Mouse (Mus musculus) frontal cortex, postnatal 25 days (tissue): ENCODE measurements around the gene Efhc1.

Experiments used
- DNase-seq, 2 experiments: peaks; one replicate each; pipeline ENCODE4 v3.0.0; 2022; ENCODE audit warnings: low spot score in 2 of 2

The Efhc1 gene

GRCm38 (mm10) chr1:21007941-21008701, 56.7 kb downstream of the Efhc1 start:
- no peak for DNase-seq

GRCm38 (mm10) chr1:21008891-21009290, 57.5 kb downstream of the Efhc1 start:
- no peak for DNase-seq

DNA sequence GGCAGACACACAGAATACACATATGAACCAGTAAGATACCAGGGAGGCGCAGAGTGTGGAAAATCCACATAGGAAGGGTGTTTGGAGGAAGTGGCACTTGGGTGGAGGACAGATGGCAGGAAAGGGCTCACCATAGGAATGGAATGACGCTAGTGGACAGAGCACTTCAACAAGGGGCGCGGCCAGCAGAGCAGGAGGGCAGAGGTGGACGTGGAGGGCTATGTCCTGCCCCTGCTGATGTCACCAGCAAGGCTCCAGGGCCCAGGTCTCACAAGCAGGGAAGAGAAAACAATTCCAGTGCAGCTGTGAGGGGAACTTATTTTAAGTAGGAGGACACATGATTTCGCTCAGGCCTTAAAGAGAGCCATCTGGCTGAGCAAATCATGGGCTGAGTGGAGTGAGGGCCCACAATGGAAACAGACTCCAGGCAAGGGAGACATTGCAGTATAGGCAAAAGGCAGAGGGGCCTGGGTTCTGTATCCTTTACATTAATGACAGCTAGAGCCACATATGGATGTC, 58.9 kb downstream of the Efhc1 start:
- DNase-seq, result no peak

- no peak for DNase-seq
These were observed 63.0 kb downstream of the Efhc1 start for GRCm38 (mm10) chr1:21014463-21014862.

DNA sequence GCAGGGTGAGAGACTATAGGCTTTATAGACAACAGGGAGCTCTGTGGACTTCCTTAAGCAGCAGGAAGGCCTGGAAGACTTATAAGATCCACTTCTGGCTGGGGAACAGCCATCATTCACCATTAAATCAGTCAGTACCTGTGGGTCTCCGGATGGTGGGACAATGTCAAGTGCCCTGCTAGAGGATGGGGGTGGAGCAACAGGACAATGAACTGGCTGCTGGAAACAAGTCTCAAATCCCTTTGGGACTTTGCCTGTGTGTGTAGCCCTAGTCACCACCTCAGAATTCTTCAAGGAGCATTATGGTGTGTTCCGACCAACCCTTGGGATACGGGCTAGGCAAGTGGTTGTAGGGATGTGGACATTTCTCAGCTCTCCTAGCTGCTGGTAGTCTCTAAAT, 71.7 kb downstream of the Efhc1 start:
- DNase-seq, result no peak

DNA sequence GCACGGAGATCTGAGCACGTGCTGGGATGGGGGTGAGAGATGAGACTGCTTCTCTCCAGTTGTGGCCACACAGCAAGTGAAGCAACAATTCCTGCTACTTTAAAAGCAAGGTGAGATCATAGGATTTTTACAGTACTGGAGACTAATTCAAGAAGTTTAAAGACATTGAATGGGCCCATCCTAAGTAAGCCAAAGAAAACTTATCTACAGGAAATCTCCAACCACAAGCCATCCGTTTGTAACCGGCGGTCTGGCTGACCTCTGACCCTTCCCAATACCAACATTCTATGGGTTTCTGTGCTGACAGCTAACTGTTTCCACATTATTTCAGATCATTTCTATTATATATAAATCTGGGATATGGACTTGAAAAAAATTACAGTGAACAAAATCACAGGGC, 73.8 kb downstream of the Efhc1 start:
- DNase-seq, result no peak

- no peak for DNase-seq
These were observed 75.1 kb downstream of the Efhc1 start for GRCm38 (mm10) chr1:21026534-21026933.

DNA sequence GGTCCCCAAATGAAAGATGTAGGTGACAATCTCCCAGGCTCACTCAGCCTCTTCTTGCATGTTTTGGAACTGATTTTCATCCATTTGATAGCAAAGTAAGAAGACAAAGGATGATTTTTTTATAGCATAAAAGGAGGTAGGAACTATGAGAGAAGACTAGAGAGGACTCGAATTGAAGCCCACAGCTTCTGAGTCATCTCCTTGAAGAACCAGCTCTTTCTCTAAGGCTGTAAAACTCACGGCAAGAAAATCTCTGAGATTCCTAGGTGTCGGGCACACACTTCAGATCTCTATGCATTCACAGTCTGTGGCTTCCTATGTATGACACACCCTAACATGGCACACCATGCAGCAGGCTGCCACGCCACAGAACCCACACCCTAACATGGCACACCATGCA, 77.6 kb downstream of the Efhc1 start:
- DNase-seq, result no peak

DNA sequence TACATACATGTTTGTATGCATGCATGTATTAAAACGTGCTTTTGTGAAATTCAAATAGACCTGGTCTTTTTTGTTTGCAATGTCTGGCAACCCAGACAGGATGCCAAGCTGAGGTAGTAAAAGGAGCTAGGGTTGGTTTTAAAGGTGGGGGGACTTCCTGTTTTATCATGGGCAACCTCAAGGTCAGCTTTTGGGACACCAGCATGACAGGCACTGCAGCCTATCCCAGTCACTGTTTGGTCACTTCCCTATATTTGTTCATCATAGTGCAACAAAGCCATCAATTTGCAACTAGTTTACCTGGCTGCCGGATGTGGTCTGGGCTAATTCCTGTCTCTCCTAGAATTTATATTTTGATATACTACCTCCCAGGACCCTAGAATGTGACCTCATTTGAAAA, 80.2 kb downstream of the Efhc1 start:
- DNase-seq, result no peak

- DNase-seq, result no peak
These were observed 81.8 kb downstream of the Efhc1 start for GRCm38 (mm10) chr1:21033065-21033791.

GRCm38 (mm10) chr1:21033792-21034119, 82.3 kb downstream of the Efhc1 start:
- no peak for DNase-seq

DNA sequence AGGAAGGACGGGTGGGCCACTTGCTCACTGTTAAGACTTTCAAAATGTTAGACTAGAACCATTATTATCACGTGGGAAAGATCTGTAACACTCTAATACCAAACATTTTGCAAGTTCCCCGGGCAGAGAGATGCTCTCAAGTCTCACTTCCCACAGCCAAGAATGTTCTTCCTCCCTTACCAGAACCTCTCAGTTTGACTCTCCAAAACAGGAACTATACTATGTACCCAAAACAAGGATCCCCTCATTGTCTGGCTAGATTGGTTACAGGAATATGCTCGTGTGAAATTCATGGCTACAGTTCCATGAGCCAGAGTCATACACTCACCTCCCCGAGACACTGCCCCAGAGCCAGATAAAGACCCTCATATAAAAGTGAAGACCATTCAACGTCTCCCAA, 84.5 kb downstream of the Efhc1 start:
- no peak for DNase-seq

DNA sequence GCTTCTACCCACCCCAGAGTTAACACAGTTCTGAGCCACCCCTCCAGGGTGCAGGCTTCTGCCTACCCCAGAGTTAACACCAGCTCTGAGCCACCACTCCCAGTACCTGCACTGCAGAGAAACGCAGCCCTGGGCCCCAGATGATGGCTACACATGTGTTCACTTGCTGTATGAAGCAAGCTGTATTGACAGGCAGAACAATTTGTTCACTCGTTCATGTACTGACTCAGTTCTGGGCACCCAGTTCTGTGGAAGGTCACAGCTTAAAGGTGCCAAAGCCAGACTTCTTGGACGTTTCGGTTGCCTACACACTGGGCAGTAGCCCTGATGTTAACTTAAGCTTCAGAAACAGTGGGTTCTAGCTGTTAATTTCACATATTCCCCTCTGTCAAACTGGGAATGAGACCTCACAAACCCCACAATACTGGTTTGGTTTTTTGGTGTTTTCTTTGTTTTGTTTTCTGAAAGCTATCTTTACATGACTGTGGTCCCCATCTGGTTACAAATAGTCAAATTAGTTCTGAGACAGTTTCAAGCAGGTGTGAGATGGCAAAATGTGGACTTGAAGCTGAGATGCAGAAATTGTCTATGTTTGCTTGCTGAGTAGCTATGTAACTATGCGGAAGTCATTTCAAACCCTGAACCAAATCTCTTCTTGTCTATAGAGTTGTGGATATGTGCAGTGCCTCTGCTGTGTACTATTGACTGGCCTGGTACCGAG, 86.6 kb downstream of the Efhc1 start:
- DNase-seq, result no peak

- no peak for DNase-seq
These were observed 88.1 kb downstream of the Efhc1 start for GRCm38 (mm10) chr1:21039564-21039963.

DNA sequence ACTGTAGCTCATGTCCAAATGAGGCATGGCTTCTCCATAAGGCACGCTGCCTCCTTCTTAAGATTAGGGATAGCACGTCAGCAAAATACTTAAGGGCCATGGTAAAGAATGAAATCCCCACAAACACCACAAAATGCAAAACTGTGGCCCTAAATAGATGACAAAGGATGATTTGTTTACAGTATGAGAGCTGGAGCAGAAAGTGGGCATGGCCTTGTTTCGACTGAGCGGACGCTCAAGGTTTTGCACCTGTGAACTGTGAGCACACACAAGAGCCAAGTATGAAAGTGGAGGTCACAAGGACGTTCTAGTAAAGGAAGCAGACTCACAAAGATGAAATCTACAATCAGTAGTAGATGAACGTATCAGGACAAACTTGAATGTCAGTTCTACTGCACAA, 88.7 kb downstream of the Efhc1 start:
- DNase-seq, result no peak
